Mouse (Mus musculus) brain, embryonic 18.5 days (tissue): ENCODE data around the gene Siae.

ENCODE experiments used
- DNase-seq: peaks from one replicate; pipeline ENCODE4 v3.0.0-alpha.2; 2012; ENCODE audit warnings: low read depth, low spot score

Siae gene

GRCm38 (mm10) chr9:37625129-37625528, 69.6 kb downstream of the Siae start:
- DNase-seq = no peak

GRCm38 (mm10) chr9:37625641-37626040, 70.1 kb downstream of the Siae start:
- DNase-seq = peak; percentile 78

- no peak for DNase-seq
Measured at GRCm38 (mm10) chr9:37626103-37626567, 70.6 kb downstream of the Siae start.

- no peak for DNase-seq
Measured at GRCm38 (mm10) chr9:37627263-37627662, 71.8 kb downstream of the Siae start.

GRCm38 (mm10) chr9:37628581-37628980, 73.1 kb downstream of the Siae start:
- DNase-seq = no peak

- no peak for DNase-seq
Measured at GRCm38 (mm10) chr9:37629941-37630340, 74.4 kb downstream of the Siae start.

GRCm38 (mm10) chr9:37632305-37632704, 76.8 kb downstream of the Siae start:
- DNase-seq = no peak

- no peak for DNase-seq
Measured at GRCm38 (mm10) chr9:37634269-37634668, 78.8 kb downstream of the Siae start.

GRCm38 (mm10) chr9:37636335-37636734, 80.8 kb downstream of the Siae start:
- DNase-seq = no peak

- DNase-seq = no peak
Measured at GRCm38 (mm10) chr9:37636800-37637542, 81.5 kb downstream of the Siae start.

- DNase-seq = no peak
Measured at GRCm38 (mm10) chr9:37638721-37639120, 83.2 kb downstream of the Siae start.

GRCm38 (mm10) chr9:37646246-37646645, 90.7 kb downstream of the Siae start:
- DNase-seq = no peak

- DNase-seq = no peak
Measured at GRCm38 (mm10) chr9:37650639-37651038, 95.1 kb downstream of the Siae start.

- DNase-seq = no peak
Measured at GRCm38 (mm10) chr9:37653836-37654235, 98.3 kb downstream of the Siae start.

GRCm38 (mm10) chr9:37655961-37656360, 100.5 kb downstream of the Siae start:
- no peak for DNase-seq

- DNase-seq = no peak
Measured at GRCm38 (mm10) chr9:37656439-37656881, 101.0 kb downstream of the Siae start.

GRCm38 (mm10) chr9:37656931-37657481, 101.5 kb downstream of the Siae start, which contains the start of gene Tbrg1:
Tbrg1 (minus strand) TSS chr9:37657312.
- no peak for DNase-seq

- DNase-seq = no peak
Measured at GRCm38 (mm10) chr9:37659413-37659812, 103.9 kb downstream of the Siae start.

GRCm38 (mm10) chr9:37663210-37663609, 107.7 kb downstream of the Siae start:
- no peak for DNase-seq

- no peak for DNase-seq
Measured at GRCm38 (mm10) chr9:37664604-37665003, 109.1 kb downstream of the Siae start.

GRCm38 (mm10) chr9:37666045-37666444, 110.5 kb downstream of the Siae start:
- DNase-seq = no peak

GRCm38 (mm10) chr9:37669115-37669514, 113.6 kb downstream of the Siae start, which contains the start of gene Panx3:
Panx3 (minus strand) TSS chr9:37669235.
- no peak for DNase-seq

- DNase-seq = no peak
Measured at GRCm38 (mm10) chr9:37669678-37670077, 114.2 kb downstream of the Siae start.
